Mouse (Mus musculus): ENCODE measurements at regions not wholly inside any gene's neighbourhood (a gene's known extent, or its start where the extent isn't known, plus 50 kb on each side); places are given as distances from the start of the nearest gene placed in this dataset.

- no peak for DNase-seq
These were observed 108.5 kb upstream of the Prdm1 start for GRCm38 (mm10) chr10:44636786-44637185.

GRCm38 (mm10) chr10:44636061-44636460, 107.8 kb upstream of the Prdm1 start:
- DNase-seq = no peak

- DNase-seq = no peak
These were observed 103.3 kb upstream of the Prdm1 start for GRCm38 (mm10) chr10:44631584-44631983.

GRCm38 (mm10) chr10:44630485-44630884, 102.2 kb upstream of the Prdm1 start:
- DNase-seq = peak; percentile 43 to 60

- DNase-seq = no peak
These were observed 100.1 kb upstream of the Prdm1 start for GRCm38 (mm10) chr10:44628387-44628786.

- no peak for DNase-seq
These were observed 99.1 kb upstream of the Prdm1 start for GRCm38 (mm10) chr10:44627431-44627830.

- DNase-seq = no peak
These were observed 97.2 kb upstream of the Prdm1 start for GRCm38 (mm10) chr10:44625521-44625920.

- no peak for DNase-seq
These were observed 87.3 kb upstream of the Prdm1 start for GRCm38 (mm10) chr10:44615586-44615985.

- no peak for DNase-seq
These were observed 84.3 kb upstream of the Prdm1 start for GRCm38 (mm10) chr10:44612571-44612970.

- DNase-seq = no peak
These were observed 83.1 kb upstream of the Prdm1 start for GRCm38 (mm10) chr10:44611399-44611798.

- no peak for DNase-seq
These were observed 80.9 kb upstream of the Prdm1 start for GRCm38 (mm10) chr10:44609187-44609586.

GRCm38 (mm10) chr10:44607334-44607851, 79.1 kb upstream of the Prdm1 start:
- DNase-seq = peak in 1 of 2 experiments; percentile 19

GRCm38 (mm10) chr10:44604512-44604911, 76.2 kb upstream of the Prdm1 start:
- no peak for DNase-seq

- DNase-seq = no peak
These were observed 75.2 kb upstream of the Prdm1 start for GRCm38 (mm10) chr10:44603461-44603860.

- DNase-seq = no peak
These were observed 73.2 kb upstream of the Prdm1 start for GRCm38 (mm10) chr10:44601550-44601949.

- DNase-seq = no peak
These were observed 71.6 kb upstream of the Prdm1 start for GRCm38 (mm10) chr10:44599964-44600334.

- no peak for DNase-seq
These were observed 71.1 kb upstream of the Prdm1 start for GRCm38 (mm10) chr10:44599331-44599963.

- DNase-seq = no peak
These were observed 70.3 kb upstream of the Prdm1 start for GRCm38 (mm10) chr10:44598615-44599014.

- no peak for DNase-seq
These were observed 67.6 kb upstream of the Prdm1 start for GRCm38 (mm10) chr10:44595932-44596331.

GRCm38 (mm10) chr10:44589842-44590241, 61.5 kb upstream of the Prdm1 start:
- DNase-seq = peak in 1 of 2 experiments; percentile 33

- peak; percentile 38 to 48 for DNase-seq
These were observed 61.1 kb upstream of the Prdm1 start for GRCm38 (mm10) chr10:44589352-44589751.

GRCm38 (mm10) chr10:44582736-44583135, 54.4 kb upstream of the Prdm1 start:
- no peak for DNase-seq

Data from lung, postnatal 4 days (tissue).